Mouse (Mus musculus) stomach, embryonic 16.5 days (tissue): Measurements from ENCODE around the gene Gm45062. TPM values are rescaled to one million over a fixed set of nuclear protein-coding genes. Genes with fewer than 3 reads are reported as not detected.
A peak's percentile ranks its signal among the peaks of the same experiment; 100 is the strongest.

Source experiments
- ATAC-seq: fragments of 200-750 bp; cut with Nextera tagmentation; 2 replicates; pipeline ENCODE4 v1.8.0; 2017; ENCODE audit warnings: moderate number of reproducible peaks, moderate TSS enrichment; ENCODE audit not compliant: insufficient read depth, low FRiP score
- H3K27ac ChIP-seq: fragments of 300-500 bp; sonication (generic); 2 replicates; pipeline ENCODE4 v1.5.1; 2014; ENCODE audit warnings: low read length
- H3K27me3 ChIP-seq: fragments of 300-500 bp; sonication (generic); 2 replicates; pipeline ENCODE4 v1.6.1; 2014; ENCODE audit warnings: low read length, control low read depth, mixed read lengths; ENCODE audit not compliant: control insufficient read depth, insufficient read depth
- H3K36me3 ChIP-seq: fragments of 300-500 bp; sonication (generic); 2 replicates; pipeline ENCODE4 v1.6.1; 2014; ENCODE audit warnings: low read length; ENCODE audit not compliant: control insufficient read depth, insufficient read depth
- H3K4me1 ChIP-seq: fragments of 300-500 bp; sonication (generic); 2 replicates; pipeline ENCODE4 v1.6.1; 2014; ENCODE audit warnings: low read length, control low read depth, mixed read lengths; ENCODE audit not compliant: control insufficient read depth, insufficient read depth
- H3K4me2 ChIP-seq: fragments of 300-500 bp; sonication (generic); 2 replicates; pipeline ENCODE4 v1.6.1; 2014; ENCODE audit warnings: low read depth, low read length, mixed read lengths
- H3K4me3 ChIP-seq: fragments of 300-500 bp; sonication (generic); replicated peaks from 2 replicates; pipeline ENCODE4 v1.5.1; 2014; ENCODE audit warnings: mild to moderate bottlenecking, low read length
- H3K9ac ChIP-seq: fragments of 300-500 bp; sonication (generic); 2 replicates; pipeline ENCODE4 v1.6.1; 2014; ENCODE audit warnings: low read length
- H3K9me3 ChIP-seq: fragments of 300-500 bp; sonication (generic); replicated peaks from 2 replicates; pipeline ENCODE4 v1.6.1; 2016; ENCODE audit warnings: low read length, control low read depth; ENCODE audit not compliant: control insufficient read depth
- WGBS: fragments of 180-500 bp; shearing (Covaris S2); extraction: QIAGEN DNeasy Blood & Tissue Kit; methylation state at CpG from one replicate; pipeline ENCODE4 v1.1.7; 2014; 5-methylcytosine and 5-hydroxymethylcytosine counted together
- polyA plus RNA-seq: library from polyadenylated mRNA; unstranded; fragments of >200 nt; fragmentation: Nextera tagmentation; extraction: Ambion mirVana; gene quantifications from 2 replicates; pipeline ENCODE4 v1.2.1, GENCODE M21; 2015

Gene Gm45062
- polyA plus RNA-seq = 12.2 and 12.7 TPM in 2 replicates

GRCm38 (mm10) chr6:8259004-8259666 is at the start of gene Gm45062, which contains the start of the genes Rpa3 and Umad1:
TSS of gene Gm45062 (plus strand) at chr6:8259450.
TSS of gene Rpa3 (minus strand) at chr6:8259173.
TSS of gene Umad1 (plus strand) at chr6:8259288.
- peaks cover 2% of the 10 kb centered on the region; the same call in 1 of the 2 replicates for H3K4me1 ChIP-seq
- peak within 1 kb of the TSS; percentile 88 for H3K4me2 ChIP-seq
- H3K9ac ChIP-seq = peak within 1 kb of the TSS; percentile 79
- H3K27ac ChIP-seq = peak within 1 kb of the TSS; percentile 71
- WGBS = under 1% methylated on average over 64 of the region's 64 CpGs
- H3K9me3 ChIP-seq = no peaks in the 10 kb centered on the region
- ATAC-seq = peak; percentile 100
- no peaks in the 10 kb centered on the region for H3K27me3 ChIP-seq
- peak within 1 kb of the TSS; percentile 69 for H3K4me3 ChIP-seq
- no peaks in the 10 kb centered on the region for H3K36me3 ChIP-seq

GRCm38 (mm10) chr6:8209866-8210186 is 49.4 kb upstream of the Gm45062 start:
- peaks cover 9% of the 10 kb centered on the region for H3K4me1 ChIP-seq
- H3K9ac ChIP-seq = peak overlapping the region; percentile 93
- 8% methylated on average over 10 of the region's 10 CpGs for WGBS
- ATAC-seq = no peak
- H3K27ac ChIP-seq = peak overlapping the region; percentile 95
- H3K36me3 ChIP-seq = 0 out of 2 replicates have a peak, but pooled peaks cover under 1% of the 10 kb centered on the region
- peak overlapping the region; percentile 81 for H3K4me3 ChIP-seq
- H3K9me3 ChIP-seq = no peaks in the 10 kb centered on the region
- peak overlapping the region; percentile 66 for H3K4me2 ChIP-seq
- no peaks in the 10 kb centered on the region for H3K27me3 ChIP-seq

GRCm38 (mm10) chr6:8210661-8211060 is 48.6 kb upstream of the Gm45062 start:
- 89% methylated on average over 3 of the region's 3 CpGs for WGBS
- Histone ChIP-seq H3K27me3 (no peaks in the 10 kb centered on the region), H3K4me3 (no peak overlapping the region), H3K36me3 (peaks cover 9% of the 10 kb centered on the region), H3K4me1 (peaks cover 9% of the 10 kb centered on the region), H3K4me2 (peak overlapping the region; percentile 66; the same call in 1 of the 2 replicates), H3K9me3 (no peaks in the 10 kb centered on the region), H3K9ac (no peak overlapping the region), H3K27ac (no peak overlapping the region)
- no peak for ATAC-seq

- WGBS = 70% methylated on average over 3 of the region's 3 CpGs
- no peaks in the 10 kb centered on the region for H3K9me3 ChIP-seq
- H3K27me3 ChIP-seq = no peaks in the 10 kb centered on the region
- no peak for ATAC-seq
- no peak overlapping the region for H3K27ac ChIP-seq
- H3K9ac ChIP-seq = no peak overlapping the region
- no peak overlapping the region for H3K4me3 ChIP-seq
- no peak overlapping the region for H3K4me2 ChIP-seq
- H3K4me1 ChIP-seq = no peaks in the 10 kb centered on the region
- peaks cover 9% of the 10 kb centered on the region; the same call in 1 of the 2 replicates for H3K36me3 ChIP-seq
These were observed 32.2 kb upstream of the Gm45062 start for GRCm38 (mm10) chr6:8227035-8227434.

- H3K9me3 ChIP-seq = no peaks in the 10 kb centered on the region
- no peak for ATAC-seq
- 93% methylated on average over 3 of the region's 3 CpGs for WGBS
- H3K4me1 ChIP-seq = no peaks in the 10 kb centered on the region
- no peak overlapping the region for H3K4me2 ChIP-seq
- H3K4me3 ChIP-seq = no peak overlapping the region
- no peak overlapping the region for H3K9ac ChIP-seq
- H3K27ac ChIP-seq = no peak overlapping the region
- H3K27me3 ChIP-seq = no peaks in the 10 kb centered on the region
- H3K36me3 ChIP-seq = peaks cover 13% of the 10 kb centered on the region; the same call in 1 of the 2 replicates
These were observed 30.7 kb upstream of the Gm45062 start for GRCm38 (mm10) chr6:8228596-8228995.

GRCm38 (mm10) chr6:8258316-8258715 is 934 bp upstream of the Gm45062 start:
- no peak for ATAC-seq
- 5% methylated on average over 6 of the region's 6 CpGs for WGBS
- Histone ChIP-seq H3K4me2 (peak overlapping the region; percentile 83), H3K27ac (peak overlapping the region; percentile 54; the same call in 1 of the 2 replicates), H3K4me1 (peaks cover 2% of the 10 kb centered on the region; the same call in 1 of the 2 replicates), H3K4me3 (peak overlapping the region; percentile 69), H3K9ac (peak overlapping the region; percentile 79), H3K9me3 (no peaks in the 10 kb centered on the region), H3K27me3 (no peaks in the 10 kb centered on the region), H3K36me3 (no peaks in the 10 kb centered on the region)

GRCm38 (mm10) chr6:8259667-8260044 is 406 bp downstream of the Gm45062 start:
- Histone ChIP-seq H3K9ac (peak overlapping the region; percentile 79), H3K27me3 (no peaks in the 10 kb centered on the region), H3K36me3 (no peaks in the 10 kb centered on the region), H3K4me3 (peak overlapping the region; percentile 69), H3K4me2 (peak overlapping the region; percentile 88), H3K27ac (peak overlapping the region; percentile 71), H3K4me1 (peaks cover 2% of the 10 kb centered on the region; the same call in 1 of the 2 replicates), H3K9me3 (no peaks in the 10 kb centered on the region)
- WGBS = under 1% methylated on average over 8 of the region's 8 CpGs
- no peak; the same call in 1 of the 2 replicates for ATAC-seq

- H3K9ac ChIP-seq = no peak overlapping the region
- H3K27ac ChIP-seq = no peak overlapping the region
- H3K4me1 ChIP-seq = peaks cover 7% of the 10 kb centered on the region; the same call in 1 of the 2 replicates
- H3K36me3 ChIP-seq = no peaks in the 10 kb centered on the region
- H3K4me3 ChIP-seq = no peak overlapping the region
- ATAC-seq = no peak
- H3K4me2 ChIP-seq = no peak overlapping the region
- WGBS = 74% methylated on average over 3 of the region's 3 CpGs
- H3K27me3 ChIP-seq = no peaks in the 10 kb centered on the region
- H3K9me3 ChIP-seq = no peaks in the 10 kb centered on the region
These were observed 11.8 kb downstream of the Gm45062 start for GRCm38 (mm10) chr6:8271047-8271446.

GRCm38 (mm10) chr6:8274387-8275054 is 15.3 kb downstream of the Gm45062 start:
- Histone ChIP-seq H3K9ac (no peak overlapping the region), H3K9me3 (no peaks in the 10 kb centered on the region), H3K4me1 (peaks cover 4% of the 10 kb centered on the region; the same call in 1 of the 2 replicates), H3K27ac (no peak overlapping the region), H3K4me2 (no peak overlapping the region), H3K36me3 (no peaks in the 10 kb centered on the region), H3K4me3 (no peak overlapping the region), H3K27me3 (no peaks in the 10 kb centered on the region)
- WGBS = 38% methylated on average over 6 of the region's 6 CpGs
- no peak for ATAC-seq
